Mouse (Mus musculus): ENCODE results near the gene Olfr548-ps1.
"Not testable (repeated sequence)": the region's sequence is repeated elsewhere in the genome, so short reads cannot be mapped to it uniquely, and the experiment has no call there.

Gene Olfr548-ps1

DNA sequence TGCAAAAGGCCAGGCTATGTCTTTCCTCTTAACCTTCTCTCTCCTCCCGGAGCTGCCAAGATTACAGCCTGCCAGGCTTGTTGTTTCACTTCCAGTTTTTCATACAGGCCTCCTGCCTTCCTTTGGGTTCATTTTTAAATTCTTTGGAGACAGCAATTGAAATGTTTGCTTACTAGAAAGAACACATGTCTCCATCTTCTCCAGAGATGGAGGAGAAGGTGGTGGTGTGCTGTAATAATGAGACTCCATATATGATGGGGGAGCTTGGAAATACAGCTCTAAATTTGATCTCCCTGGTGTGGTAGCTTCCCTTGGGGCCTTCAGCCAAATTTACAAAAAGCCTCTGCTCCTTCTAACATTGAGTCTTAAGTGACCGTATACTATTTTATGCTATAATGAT, at the start of gene Olfr548-ps1:
Olfr548-ps1 (plus strand) TSS at position 301 of the 400 bp plus-strand sequence.
- DNase-seq (ENCODE audit: low spot score), result no peak

DNA sequence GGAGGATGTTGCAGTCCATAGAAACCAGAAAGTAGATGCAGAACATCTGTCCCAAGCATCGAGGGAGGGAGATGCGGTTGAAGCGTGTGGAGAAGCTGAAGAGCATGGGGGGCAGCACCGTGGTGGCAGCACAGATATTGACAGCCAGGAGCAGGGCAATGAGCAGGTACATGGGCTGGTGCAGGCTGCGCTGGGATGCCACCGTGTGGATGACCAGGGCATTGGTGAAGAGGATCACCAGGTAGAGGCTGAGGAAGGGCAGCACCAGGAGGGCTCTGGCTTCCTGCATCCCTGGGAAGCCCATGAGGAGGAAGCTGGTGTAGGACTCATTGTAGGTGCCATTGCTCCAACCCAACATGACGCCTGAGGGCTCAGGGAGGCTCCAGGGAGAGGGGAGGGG, 46.3 kb upstream of the Olfr548-ps1 start:
- not testable (repeated sequence) for DNase-seq (ENCODE audit: low spot score)

DNA sequence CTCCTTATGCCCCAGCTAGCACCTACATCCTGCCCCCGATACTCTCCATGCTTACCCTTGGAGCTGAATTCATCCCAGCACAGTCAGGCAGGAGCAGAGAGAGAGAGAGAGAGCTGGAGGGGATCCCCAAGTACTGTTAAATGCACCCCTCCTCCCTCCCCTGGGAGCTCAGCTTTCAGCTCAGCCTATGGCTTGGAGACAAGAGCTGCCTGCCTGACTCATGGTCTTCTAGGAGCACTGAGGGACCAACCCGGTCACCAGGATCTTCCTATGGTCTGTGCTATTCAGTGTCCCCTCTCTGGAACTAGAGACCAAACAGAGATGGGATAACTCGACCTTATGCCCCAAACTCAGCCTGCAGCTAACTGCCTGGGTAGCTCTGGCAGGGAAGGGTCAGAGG, 41.2 kb upstream of the Olfr548-ps1 start, which contains the start of gene Olfr545:
Olfr545 (minus strand) TSS at position 101 of the 400 bp plus-strand sequence.
- no peak for DNase-seq (ENCODE audit: low spot score)

GRCm38 (mm10) chr7:102501986-102502385, 38.7 kb upstream of the Olfr548-ps1 start:
- DNase-seq (ENCODE audit: low spot score), result no peak

DNA sequence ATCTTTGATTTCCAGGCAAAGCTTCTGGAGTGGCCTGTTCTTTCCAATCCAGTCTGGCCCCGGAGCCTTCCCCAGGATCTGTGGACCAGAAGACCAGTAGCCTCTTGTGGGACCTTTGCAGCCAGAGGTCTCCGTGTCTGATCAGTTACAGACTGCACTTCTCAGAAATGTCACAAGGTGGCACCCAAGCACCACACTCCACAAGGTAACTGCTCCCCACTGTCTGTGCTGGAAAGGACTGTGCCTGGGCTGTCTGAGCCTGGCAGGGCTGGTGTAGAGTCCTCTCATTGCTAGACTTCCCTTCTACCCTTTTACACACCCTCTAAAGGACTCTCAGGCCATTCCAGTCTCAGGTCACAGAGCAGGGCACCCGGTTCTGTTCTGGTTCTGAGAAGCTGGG, 33.8 kb upstream of the Olfr548-ps1 start:
- DNase-seq (ENCODE audit: low spot score), result peak; percentile 54

- DNase-seq (ENCODE audit: low spot score), result no peak
These were observed 32.6 kb upstream of the Olfr548-ps1 start for GRCm38 (mm10) chr7:102508066-102508465.

DNA sequence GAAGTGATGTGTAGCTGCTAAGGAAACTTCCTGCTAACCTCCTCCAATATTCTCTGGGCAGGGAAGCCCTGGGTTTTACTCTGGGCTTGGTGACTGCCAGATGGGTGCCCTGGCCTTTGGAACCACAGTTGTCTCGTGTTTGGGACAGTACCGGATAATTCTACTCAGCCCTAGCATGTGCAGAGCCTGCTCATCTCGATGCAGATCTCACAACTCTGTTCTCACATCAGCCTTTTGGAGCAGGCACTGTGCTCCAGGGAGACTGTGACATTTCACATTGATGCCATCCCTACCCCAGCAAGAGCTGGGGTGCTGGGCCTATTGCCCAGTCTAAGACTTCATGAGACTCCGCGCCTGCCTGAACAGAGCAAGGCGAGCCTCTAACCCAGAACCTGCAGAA, 32.0 kb upstream of the Olfr548-ps1 start:
- no peak for DNase-seq (ENCODE audit: low spot score)

DNA sequence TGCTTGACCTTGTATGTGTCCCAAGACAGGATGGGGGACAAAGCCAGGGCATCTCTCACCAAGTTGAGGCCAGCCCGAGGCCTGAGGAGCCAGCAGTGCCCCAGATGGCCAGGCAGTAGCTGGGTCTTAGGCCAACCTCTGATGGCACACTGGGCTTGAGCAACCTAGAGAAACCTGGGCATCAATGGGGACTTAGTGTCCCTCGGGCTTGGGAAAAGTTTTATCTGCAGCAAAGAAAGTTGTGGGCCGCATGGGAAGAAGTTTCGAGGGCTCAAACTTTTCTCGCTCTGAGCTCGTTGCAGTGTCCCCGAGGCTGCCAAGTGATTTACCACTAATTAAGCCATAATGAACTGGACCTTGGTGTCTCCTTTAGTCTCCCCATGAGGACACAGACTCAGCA, 31.0 kb upstream of the Olfr548-ps1 start:
- DNase-seq (ENCODE audit: low spot score), result no peak

DNA sequence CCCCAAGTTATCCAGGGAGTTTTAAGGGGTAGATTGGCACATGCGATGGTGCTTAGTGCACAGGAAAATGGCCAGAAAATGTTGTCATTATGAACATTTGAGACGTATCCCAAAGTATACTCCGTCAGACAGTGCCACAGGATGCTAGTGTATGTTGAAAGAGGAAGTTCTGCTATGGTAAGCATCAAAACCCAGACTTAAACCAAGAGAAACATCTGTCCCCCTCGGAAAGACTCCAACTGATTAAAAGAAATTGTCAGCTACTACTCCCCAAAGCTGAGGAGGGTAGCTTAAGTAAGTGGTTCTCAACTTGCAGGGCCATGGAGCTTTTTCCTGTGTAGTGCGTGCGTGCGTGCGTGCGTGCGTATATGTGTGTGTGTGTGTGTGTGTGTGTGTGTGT, 28.8 kb upstream of the Olfr548-ps1 start:
- no peak for DNase-seq (ENCODE audit: low spot score)

- peak; percentile 95 for DNase-seq (ENCODE audit: low spot score)
These were observed 27.8 kb upstream of the Olfr548-ps1 start for GRCm38 (mm10) chr7:102512814-102513435.

GRCm38 (mm10) chr7:102514144-102514543, 26.6 kb upstream of the Olfr548-ps1 start:
- DNase-seq (ENCODE audit: low spot score), result no peak

DNA sequence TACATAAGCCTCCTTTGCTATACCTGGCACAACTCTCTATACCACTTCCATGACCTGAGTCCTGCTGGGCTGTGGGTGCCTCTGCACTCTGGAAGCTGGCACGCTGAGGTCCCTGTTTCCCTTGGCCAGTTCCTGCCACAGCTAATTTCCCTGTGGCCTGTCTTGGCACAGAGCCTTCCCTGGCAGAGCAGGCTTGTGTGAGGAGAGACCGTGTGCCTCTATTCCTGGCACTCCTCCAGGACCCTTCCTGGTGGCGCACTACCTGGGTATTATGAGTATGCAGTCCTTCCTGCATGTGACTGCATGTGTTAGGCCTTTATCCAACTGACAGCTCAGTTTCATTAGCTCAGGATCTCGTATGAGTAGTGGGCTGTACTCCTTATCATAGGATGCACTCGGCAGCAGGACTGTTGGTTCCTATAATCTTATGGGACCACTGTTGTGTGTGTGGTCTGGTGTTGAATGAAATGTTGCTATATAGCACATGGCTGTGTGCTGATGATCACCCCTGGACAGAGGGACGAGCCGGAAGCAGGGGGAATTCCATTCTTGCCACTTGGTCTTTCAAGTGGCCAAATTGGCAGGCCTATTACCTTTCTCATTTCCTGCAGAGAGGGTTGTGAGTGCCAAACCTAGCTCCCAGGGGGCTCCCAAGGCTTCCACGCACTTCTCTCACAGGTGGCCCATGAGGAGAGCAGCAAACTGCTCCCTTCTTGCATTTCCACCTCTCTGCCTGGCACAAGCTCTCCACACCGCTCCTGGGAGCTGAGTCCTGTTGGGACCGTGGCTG, 24.2 kb upstream of the Olfr548-ps1 start:
- DNase-seq (ENCODE audit: low spot score), result no peak

- no peak for DNase-seq (ENCODE audit: low spot score)
These were observed 23.7 kb upstream of the Olfr548-ps1 start for GRCm38 (mm10) chr7:102517051-102517335.

- DNase-seq (ENCODE audit: low spot score), result no peak
These were observed 11.6 kb upstream of the Olfr548-ps1 start for GRCm38 (mm10) chr7:102529052-102529451.

GRCm38 (mm10) chr7:102534449-102534848, 6.2 kb upstream of the Olfr548-ps1 start, which contains the start of gene Olfr547:
Gene Olfr547 (plus strand): TSS chr7:102534749.
- DNase-seq (ENCODE audit: low spot score), result no peak

DNA sequence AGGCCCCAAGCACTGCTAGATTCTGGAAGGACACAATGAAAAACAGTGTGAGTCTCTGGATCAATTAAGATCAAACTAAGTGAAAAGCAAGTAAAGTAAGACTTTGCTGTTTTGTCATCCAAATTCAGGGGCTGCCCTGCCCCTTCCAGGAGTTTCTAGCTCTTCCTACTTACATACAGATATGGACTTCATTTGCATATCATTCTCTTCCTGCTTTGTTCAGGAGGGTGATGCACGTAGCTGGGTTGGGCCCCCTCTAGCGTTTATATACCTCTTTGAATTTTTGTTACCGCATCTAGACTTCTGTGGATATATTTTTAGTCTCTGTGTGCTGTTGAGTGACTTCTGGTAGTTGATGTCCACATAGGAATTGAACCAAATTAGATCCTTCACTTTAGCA, 555 bp downstream of the Olfr548-ps1 start:
- no peak for DNase-seq (ENCODE audit: low spot score)

GRCm38 (mm10) chr7:102549570-102549969, 8.9 kb downstream of the Olfr548-ps1 start, which contains the start of gene Olfr549:
Gene Olfr549 (plus strand): TSS chr7:102549870.
- DNase-seq (ENCODE audit: low spot score), result no peak

DNA sequence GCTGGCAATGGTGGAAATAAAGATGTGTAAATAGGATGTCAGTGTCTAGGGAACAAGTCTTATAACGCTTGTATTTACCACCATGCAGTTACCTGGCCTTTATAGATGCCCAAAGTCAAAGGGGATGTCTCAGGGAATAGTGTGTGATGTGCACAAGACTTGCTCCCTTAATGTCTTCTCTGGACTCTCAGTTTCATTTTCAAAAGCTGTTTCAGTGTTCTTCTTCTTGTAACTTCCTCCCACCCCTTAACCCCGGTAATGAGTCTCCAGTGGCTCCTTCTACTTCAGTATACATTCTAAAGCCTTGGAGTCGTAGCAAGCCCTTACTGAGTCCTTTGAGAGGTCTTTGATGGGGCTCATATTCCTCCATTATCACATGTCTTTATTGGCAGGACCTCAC, 12.6 kb downstream of the Olfr548-ps1 start:
- no peak for DNase-seq (ENCODE audit: low spot score)

GRCm38 (mm10) chr7:102564999-102565997, 24.6 kb downstream of the Olfr548-ps1 start, which contains the start of gene Trim21:
Gene Trim21 (minus strand): TSS chr7:102565486.
- peak; percentile 78 for DNase-seq (ENCODE audit: low spot score)

GRCm38 (mm10) chr7:102566219-102566618, 25.5 kb downstream of the Olfr548-ps1 start:
- DNase-seq (ENCODE audit: low spot score), result no peak

DNA sequence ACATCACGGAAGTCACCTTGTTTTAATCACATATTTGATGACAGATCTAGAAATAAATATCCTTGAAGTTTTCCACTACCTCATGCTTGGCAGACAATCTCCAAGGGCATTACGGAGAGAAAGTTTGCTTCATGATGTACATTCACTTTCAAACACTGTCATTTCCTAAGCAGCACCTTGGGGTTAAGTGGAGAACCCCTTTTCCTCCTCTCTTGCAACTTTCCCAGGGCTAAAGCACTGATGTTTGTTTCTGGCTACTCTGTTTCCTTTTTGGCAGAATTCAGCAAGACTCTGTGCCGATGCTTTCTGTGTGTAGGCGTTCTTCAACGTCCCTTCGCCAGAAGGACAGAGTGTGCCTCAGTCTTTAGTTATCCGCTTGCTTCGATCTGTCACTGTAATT, 30.4 kb downstream of the Olfr548-ps1 start, which contains the start of gene Olfr550:
Olfr550 (plus strand) TSS at position 301 of the 400 bp plus-strand sequence.
- DNase-seq (ENCODE audit: low spot score), result no peak
